Mouse (Mus musculus): ENCODE measurements at regions not wholly inside any gene's neighbourhood (a gene's known extent, or its start where the extent isn't known, plus 50 kb on each side); places are given as distances from the start of the nearest gene placed in this dataset.
"Not testable (repeated sequence)": the region's sequence is repeated elsewhere in the genome, so short reads cannot be mapped to it uniquely, and the experiment has no call there.

GRCm38 (mm10) chr16:51169294-51169693 lies 578.3 kb upstream of the Ccdc54 start:
- no peak for DNase-seq (ENCODE audit: low read depth, low spot score)

GRCm38 (mm10) chr16:51160768-51161167 lies 569.8 kb upstream of the Ccdc54 start:
- no peak for DNase-seq (ENCODE audit: low read depth, low spot score)

GRCm38 (mm10) chr16:51138575-51138974 lies 547.6 kb upstream of the Ccdc54 start:
- no peak for DNase-seq (ENCODE audit: low read depth, low spot score)

DNA sequence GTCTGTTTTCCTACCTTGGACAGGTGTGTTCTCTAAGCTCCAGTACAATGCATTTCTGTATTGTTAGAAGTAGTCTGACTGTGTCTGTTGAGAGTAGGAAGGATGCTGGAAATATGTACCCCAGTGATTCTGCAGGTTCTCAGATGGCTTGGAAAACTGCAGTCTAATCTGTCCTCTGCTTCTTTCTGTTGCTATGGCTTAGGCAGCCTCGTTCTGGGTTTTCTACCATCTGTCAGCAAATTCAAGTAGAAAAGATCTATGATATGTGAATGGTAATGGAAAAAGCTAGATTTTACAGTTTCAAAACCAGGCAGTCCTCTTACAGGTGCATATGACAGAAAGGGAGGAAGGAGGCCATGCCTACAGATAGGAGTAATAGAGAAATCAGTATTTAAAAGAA lies 528.9 kb upstream of the Ccdc54 start:
- DNase-seq (ENCODE audit: low read depth, low spot score): peak; percentile 77

DNA sequence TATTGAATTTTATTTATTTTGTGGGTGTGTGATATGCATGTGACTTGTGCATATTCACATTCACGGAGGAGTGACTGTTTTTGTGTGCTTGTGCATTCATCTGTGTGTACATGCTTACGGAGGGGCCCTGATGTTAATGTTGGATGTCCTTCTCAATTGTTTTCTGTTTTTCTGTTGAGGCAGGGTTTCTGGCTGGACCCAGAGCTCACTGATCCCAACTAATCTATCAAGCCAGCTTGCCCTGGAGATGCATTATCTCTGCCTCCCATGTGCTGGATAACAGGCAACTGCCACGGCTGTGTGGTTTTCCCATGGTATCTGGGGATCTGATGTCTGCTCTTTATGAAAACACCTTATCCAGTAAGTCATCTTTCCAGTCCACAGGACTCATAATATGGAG lies 527.4 kb upstream of the Ccdc54 start:
- no peak for DNase-seq (ENCODE audit: low read depth, low spot score)

GRCm38 (mm10) chr16:51117836-51118235 lies 526.9 kb upstream of the Ccdc54 start:
- DNase-seq (ENCODE audit: low read depth, low spot score): peak; percentile 2

GRCm38 (mm10) chr16:51109864-51110263 lies 518.9 kb upstream of the Ccdc54 start:
- DNase-seq (ENCODE audit: low read depth, low spot score): no peak

GRCm38 (mm10) chr16:51107421-51107820 lies 516.5 kb upstream of the Ccdc54 start:
- DNase-seq (ENCODE audit: low read depth, low spot score): no peak

- no peak for DNase-seq (ENCODE audit: low read depth, low spot score)
Observed at GRCm38 (mm10) chr16:51086556-51086955, 495.6 kb upstream of the Ccdc54 start.

DNA sequence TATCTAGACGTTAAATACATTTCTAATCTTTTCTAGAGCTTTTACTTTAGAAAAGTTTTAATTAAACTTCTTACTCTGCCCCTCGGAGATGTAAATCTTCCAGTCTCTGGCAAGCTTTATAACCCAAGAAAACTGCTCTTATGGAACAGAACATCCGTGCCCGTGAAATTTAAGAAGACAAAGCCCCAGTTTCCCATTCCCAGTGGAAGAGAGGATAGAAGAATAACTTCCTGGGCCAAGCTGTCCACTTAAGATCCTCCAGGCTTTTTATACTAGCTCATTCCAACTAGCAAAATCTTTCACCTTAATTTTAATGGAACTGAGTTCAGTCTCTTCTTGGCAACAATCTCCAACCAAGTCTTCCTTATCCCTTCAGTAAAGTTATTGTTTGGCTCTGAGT lies 489.2 kb upstream of the Ccdc54 start:
- no peak for DNase-seq (ENCODE audit: low read depth, low spot score)

DNA sequence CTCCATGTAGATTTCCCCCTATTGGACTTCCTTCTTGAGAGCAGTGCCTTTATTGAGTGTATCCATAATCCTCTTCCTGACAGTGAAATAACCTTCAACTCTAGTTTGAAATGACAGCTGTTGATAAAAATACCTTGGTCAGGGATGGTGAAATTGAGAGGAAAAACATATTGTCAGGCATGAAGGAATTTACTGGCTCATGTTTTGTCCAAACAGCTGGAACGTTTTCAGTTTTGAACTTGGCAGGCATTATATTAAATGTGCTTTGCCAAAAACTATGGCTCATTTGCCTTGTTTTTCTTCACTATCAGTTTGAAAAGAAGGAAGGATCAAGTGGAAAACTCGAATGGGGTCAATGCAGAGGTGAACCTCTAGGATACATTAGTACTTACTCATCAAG lies 457.7 kb upstream of the Ccdc54 start:
- no peak for DNase-seq (ENCODE audit: low read depth, low spot score)

- DNase-seq (ENCODE audit: low read depth, low spot score): no peak
Observed at GRCm38 (mm10) chr16:51048169-51048568, 457.2 kb upstream of the Ccdc54 start.

DNA sequence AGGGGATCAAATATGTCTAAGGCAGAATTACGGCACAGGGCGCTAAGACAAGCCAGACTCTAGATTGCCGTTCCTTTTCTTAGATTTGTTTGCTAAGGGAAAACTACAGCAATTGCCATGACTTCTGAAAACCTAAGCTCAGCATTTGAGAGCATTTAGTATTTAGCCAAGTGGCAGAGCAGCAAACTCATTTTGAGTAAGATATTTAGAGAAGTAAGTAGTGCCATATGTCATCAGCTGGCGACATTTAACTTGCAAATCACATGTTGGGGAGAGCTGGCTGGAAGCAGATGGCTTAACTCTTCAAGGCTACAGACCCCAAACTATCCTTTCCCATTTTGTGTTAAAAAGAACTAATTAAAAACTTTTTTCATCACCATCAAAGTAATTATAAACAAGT lies 450.4 kb upstream of the Ccdc54 start:
- DNase-seq (ENCODE audit: low read depth, low spot score): peak; percentile 56

DNA sequence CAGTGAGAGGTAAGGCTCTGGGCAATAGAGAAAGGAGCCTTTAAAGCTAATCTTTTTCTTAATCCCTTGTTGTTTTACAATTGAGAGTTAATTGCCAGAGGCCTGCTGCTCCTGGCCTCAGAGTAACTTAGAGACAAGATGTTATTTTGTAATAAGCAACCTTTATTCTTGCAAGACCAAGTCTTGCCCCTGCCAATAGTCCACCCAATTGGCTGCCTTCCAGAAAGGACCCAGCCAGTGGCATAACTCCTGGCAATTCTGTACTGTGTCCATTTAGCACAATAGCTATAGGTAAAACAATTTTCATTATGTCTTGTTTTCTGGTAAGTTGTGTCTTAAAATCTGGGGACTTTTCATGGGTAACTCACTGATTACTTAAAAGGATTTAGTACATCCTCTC lies 411.9 kb upstream of the Ccdc54 start:
- DNase-seq (ENCODE audit: low read depth, low spot score): no peak

DNA sequence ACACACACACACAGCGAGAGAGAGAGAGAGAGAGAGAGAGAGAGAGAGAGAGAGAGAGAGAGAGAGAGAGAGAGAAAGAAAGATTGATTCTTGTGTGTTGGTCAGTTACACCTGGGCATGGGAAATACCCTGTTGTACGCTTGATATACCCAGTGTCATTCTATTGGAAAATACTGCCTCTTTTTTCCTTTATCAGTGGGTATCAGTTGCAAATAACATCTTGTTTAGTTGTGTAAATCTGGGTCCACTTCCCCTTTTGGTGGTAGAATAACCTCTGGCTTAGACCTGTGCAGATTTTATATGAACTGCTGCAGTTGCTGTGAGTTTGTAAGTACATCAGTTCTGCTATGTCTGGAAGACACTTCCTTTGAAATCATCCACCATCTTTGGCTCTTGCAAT lies 373.4 kb upstream of the Ccdc54 start:
- no peak for DNase-seq (ENCODE audit: low read depth, low spot score)

- DNase-seq (ENCODE audit: low read depth, low spot score): no peak
Observed at GRCm38 (mm10) chr16:50944091-50944490, 353.1 kb upstream of the Ccdc54 start.

DNA sequence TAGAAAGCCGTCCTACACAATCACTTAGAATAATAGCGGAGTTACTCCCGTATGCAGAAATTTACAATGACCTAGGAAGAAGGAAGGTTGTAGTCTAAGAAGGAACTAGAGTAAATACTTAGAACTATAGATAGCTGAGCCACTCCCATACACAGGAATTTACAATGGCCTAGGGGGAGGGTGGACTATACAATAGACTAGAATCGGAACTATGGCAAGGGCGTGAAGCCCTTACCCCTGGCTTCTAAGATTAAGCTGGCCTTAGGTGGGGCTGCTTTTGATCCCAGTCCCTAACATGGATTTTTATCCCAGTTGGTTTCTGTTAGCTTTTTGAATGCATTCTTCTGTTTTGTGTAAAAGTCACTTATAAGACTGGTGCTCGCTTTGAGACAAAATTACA lies 352.6 kb upstream of the Ccdc54 start:
- DNase-seq (ENCODE audit: low read depth, low spot score): not testable (repeated sequence)

- DNase-seq (ENCODE audit: low read depth, low spot score): no peak
Observed at GRCm38 (mm10) chr16:50942291-50942690, 351.3 kb upstream of the Ccdc54 start.

DNA sequence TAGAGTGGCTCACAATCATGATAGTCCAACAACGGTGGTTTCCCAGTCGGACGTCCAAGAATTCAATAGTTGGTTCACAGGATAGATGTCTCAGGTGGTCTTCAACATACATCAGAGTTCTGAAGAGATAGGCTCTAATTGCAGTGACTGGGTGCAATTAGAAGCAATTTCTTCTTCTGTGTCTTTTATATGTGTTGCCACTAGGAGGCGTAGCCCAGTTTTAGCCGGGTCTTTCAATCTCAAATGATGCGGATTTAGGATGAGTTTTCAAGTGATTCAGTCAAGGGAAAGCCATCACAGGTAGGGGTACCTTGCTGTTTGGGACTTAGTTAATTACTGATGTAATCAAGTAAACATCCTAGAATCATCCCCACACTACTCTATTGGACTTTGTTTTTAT lies 348.4 kb upstream of the Ccdc54 start:
- no peak for DNase-seq (ENCODE audit: low read depth, low spot score)

GRCm38 (mm10) chr16:50907732-50908131 lies 316.8 kb upstream of the Ccdc54 start:
- no peak for DNase-seq (ENCODE audit: low read depth, low spot score)

DNA sequence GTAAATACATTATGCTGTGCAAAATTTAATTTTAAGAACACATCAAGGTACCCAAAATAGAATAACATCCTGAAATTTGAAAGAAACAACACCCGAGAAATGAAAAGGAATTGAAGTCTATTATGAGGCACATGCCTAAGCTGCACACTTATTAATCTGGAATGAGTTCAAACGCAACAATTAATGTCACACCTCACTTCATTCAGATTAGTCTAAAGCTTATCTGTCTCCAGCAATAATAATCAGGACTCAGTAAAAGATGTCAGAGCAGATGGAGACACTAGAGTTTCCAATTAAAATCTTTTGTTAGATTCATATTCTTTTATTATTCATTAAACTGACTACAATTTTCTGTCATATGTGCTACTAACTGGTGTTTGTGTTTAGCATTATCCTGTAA lies 308.2 kb upstream of the Ccdc54 start:
- DNase-seq (ENCODE audit: low read depth, low spot score): no peak

DNA sequence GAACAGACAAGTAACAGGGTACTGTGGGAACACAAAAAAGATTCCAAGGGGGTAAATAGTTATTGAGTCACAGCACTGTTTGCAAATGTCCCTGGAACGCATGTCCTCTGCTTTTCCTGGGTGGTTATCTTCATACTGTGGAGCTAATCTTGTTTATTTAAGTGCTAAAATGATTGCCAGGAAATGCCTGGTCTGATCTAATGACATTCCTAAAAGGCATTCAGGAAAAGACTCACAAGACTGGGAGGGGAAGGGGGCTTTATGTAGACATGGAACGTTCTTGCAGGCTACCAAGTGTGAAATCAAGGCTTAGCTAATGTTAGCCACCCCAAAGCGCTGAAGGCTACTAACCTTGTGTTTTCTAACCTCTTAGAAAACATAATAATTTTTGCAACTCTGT lies 287.0 kb upstream of the Ccdc54 start:
- DNase-seq (ENCODE audit: low read depth, low spot score): no peak

GRCm38 (mm10) chr16:50871318-50871717 lies 280.4 kb upstream of the Ccdc54 start:
- no peak for DNase-seq (ENCODE audit: low read depth, low spot score)

DNA sequence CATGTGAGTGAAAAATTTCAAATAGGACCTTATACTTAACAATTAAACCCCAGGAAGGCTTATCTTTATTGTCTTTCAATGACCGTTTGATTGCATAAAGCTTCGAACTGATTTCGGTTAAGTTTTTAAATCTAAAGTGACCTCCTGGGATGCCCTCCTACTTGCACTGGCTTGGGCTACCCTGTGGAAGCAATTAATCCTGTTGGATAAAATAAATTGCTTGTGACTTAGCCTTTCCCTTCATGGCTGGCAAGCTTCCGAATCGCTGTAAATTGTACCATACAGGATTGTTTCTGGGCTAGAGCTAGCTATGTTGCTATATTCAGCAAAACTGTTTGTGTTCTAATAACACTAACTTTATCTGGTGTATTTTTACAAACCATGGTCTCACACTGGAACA lies 272.6 kb upstream of the Ccdc54 start:
- DNase-seq (ENCODE audit: low read depth, low spot score): no peak

- no peak for DNase-seq (ENCODE audit: low read depth, low spot score)
Observed at GRCm38 (mm10) chr16:50859513-50859912, 268.6 kb upstream of the Ccdc54 start.

All from brain, adult 2 months (tissue).